Mouse (Mus musculus): ENCODE data around the gene Gltpd2.

DNA sequence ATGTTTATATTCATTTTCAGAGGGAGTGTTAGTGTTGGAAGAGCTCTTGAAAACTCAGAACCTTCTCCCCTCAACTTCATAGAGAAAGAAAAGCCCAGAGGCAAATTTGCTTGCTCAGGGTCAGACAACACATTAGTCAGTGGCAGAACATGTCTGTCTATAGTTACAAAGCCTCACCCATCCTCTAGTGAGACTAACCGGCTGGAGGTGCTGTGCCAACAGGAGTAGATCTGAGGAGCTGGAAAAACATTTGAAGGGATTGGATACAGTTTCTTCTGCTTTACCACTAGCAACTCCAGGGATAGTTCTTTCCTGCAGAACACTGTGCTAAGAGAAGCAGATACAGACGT lies 42.9 kb downstream of the Gltpd2 start:
- TF ChIP-seq CTCF (IDR thresholded peaks at IDR 0.05; ENCODE audit: low read depth), result peak; percentile 54
- no peak for TF ChIP-seq EP300 (optimal IDR thresholded peaks at IDR 0.05)
